Mouse (Mus musculus) stomach, postnatal 0 days (tissue): ENCODE results near the gene Plcl2.

Experiments
- CTCF ChIP-seq: IDR thresholded peaks from 2 replicates; pipeline ENCODE4 v1.5.1; 2016; ENCODE audit warnings: antibody characterized with exemption, low read depth, mild to moderate bottlenecking, moderate library complexity
- EP300 ChIP-seq: optimal IDR thresholded peaks from 2 replicates; pipeline ENCODE3; 2016; ENCODE audit warnings: antibody characterized with exemption

- TF ChIP-seq CTCF (0 out of 2 replicates have a peak, but pooled peaks have one; percentile 7), EP300 (no peak)
Observed at GRCm38 (mm10) chr17:50731876-50732275, 222.7 kb downstream of the Plcl2 start.
